Mouse (Mus musculus): ENCODE measurements around the gene Olfr1224-ps1.
"Not testable (repeated sequence)": the region's sequence is repeated elsewhere in the genome, so short reads cannot be mapped to it uniquely, and the experiment has no call there.

Olfr1224-ps1 gene

GRCm38 (mm10) chr2:89163991-89164390, at the start of gene Olfr1224-ps1:
Olfr1224-ps1 (minus strand) TSS chr2:89164091.
- not testable (repeated sequence) for DNase-seq (ENCODE audit: low read depth, low spot score)

DNA sequence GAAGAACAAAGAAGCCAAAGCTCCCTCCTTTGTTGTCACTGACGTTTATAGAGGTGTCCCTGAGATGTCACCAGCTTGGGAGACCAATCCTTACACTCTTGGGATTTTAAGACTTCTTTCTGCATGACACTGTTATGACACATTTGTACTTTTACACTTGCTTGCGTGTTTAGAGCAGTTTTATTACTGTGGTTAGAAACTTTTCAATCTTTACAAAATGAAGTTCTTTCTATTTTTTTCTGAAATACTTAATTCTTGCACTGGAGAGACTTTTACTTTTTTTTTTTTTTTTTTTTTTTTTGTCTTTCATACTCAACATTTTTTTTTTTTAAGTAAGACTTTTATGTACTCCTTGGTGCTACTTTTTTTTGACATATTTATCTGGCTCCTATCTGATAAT, 36.1 kb upstream of the Olfr1224-ps1 start, which contains the start of gene Olfr1226:
Gene Olfr1226 (minus strand): TSS at position 101 of the 400 bp plus-strand sequence.
- DNase-seq (ENCODE audit: low read depth, low spot score): no peak

GRCm38 (mm10) chr2:89196325-89196982, 32.6 kb upstream of the Olfr1224-ps1 start:
- DNase-seq (ENCODE audit: low read depth, low spot score): no peak

DNA sequence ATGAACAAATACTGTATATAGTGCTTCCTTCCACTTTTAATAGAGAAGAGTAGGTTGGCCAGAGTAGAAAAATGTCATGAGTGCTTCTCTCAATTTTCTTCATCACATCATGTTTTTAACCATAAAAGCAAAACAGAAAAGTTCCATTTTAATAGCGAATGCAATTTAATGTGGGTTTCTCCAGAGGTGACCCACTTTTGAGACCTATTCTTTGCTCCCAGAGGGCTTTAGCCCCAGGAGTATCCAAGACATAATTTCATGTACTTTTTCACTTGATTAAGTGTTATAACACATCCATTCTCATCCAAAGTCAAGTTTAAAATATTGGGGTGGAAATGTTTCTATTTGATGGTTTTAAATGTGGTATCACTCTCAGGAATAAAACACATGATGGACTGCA, 10.7 kb upstream of the Olfr1224-ps1 start, which contains the start of gene Olfr1225:
Gene Olfr1225 (minus strand): TSS at position 101 of the 400 bp plus-strand sequence.
- no peak for DNase-seq (ENCODE audit: low read depth, low spot score)

DNA sequence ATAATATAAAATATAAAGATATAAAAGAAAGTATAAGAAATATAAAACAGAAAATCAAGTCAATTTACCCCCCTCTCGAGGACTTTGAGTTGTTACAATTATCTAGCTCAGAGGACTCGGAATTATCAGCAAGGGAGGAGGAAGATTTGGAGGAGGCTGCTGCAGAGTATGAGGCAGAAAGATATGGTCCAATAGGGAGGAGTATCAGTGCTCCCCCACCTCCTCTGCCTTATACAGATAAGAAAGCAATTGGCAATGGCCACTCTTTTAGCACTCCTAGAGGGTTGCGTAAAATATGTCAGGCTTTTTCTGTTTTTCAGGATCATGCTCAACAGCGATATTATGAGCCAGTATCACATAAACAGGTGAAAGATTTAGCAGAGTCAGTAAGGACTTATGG, 820 bp upstream of the Olfr1224-ps1 start:
- DNase-seq (ENCODE audit: low read depth, low spot score): not testable (repeated sequence)

GRCm38 (mm10) chr2:89151460-89151859, 12.4 kb downstream of the Olfr1224-ps1 start, which contains the start of gene Olfr1223:
Olfr1223 (minus strand) TSS chr2:89151560.
- no peak for DNase-seq (ENCODE audit: low read depth, low spot score)

DNA sequence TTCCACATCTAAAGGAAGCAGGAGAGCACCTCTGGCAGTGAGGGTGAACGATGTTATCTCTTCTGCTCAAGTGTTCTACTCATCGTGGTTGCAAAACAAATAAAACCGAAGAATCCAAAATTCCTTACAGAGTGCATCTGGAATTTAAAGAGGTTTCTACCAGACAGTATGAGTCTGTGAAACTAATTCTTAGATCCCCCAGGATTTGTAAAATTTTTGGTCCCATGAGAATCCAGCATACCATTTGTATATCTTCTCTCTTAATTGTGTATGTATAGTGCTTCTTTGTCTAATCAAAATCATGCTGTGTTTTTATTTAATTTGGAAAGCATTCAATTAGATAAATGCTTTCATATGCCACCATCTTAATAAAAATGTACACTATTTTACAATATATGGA, 30.9 kb downstream of the Olfr1224-ps1 start, which contains the start of gene Olfr1222:
Gene Olfr1222 (minus strand): TSS at position 101 of the 400 bp plus-strand sequence.
- DNase-seq (ENCODE audit: low read depth, low spot score): no peak

DNA sequence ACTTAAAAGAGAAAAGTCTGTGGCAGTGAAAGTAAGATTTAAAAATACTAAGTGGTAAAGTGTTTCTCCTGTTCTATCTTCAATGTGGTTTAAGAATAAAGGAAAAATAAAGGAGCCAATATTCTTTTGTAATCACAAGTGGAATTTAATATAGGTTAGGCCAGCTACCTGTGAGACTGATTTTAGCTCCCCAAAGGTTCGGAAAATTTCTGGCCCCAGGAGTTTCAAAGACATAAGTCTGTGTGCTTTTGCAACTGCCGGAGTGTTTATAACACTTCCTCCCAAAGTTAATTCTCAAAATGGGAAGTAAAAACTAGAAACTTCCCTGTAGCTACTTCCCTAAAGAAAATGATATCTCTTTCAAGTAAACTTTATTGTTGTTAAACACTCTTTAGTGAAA, 46.7 kb downstream of the Olfr1224-ps1 start, which contains the start of gene Olfr1221:
Gene Olfr1221 (minus strand): TSS at position 101 of the 400 bp plus-strand sequence.
- DNase-seq (ENCODE audit: low read depth, low spot score): no peak

GRCm38 (mm10) chr2:89106735-89107134, 57.2 kb downstream of the Olfr1224-ps1 start, which contains the start of gene Olfr1220:
Olfr1220 (minus strand) TSS chr2:89106835.
- no peak for DNase-seq (ENCODE audit: low read depth, low spot score)

DNA sequence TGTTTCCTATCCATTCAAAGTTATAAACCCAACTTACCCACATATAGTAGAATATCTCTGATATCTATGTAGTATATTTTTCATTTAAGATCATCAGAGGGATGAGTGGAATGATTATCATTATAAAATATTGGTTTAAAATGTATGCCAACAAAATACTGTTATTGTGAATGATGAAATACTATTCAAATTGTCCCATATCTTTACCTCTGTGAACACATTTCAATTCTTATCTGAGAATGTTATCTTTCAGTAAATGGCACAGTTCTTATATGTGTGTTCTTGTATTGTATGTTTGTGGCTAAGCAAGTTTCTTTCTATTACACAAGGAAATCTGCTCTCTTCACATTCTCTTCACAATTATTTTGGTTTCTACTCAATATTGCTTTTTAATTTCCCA, 58.2 kb downstream of the Olfr1224-ps1 start:
- no peak for DNase-seq (ENCODE audit: low read depth, low spot score)

Measured in c-Kit-negative CD71-positive TER-119-positive erythroid progenitor cells, embryonic 14.5 days (primary cell).